Mouse (Mus musculus) stomach, embryonic 14.5 days (tissue): ENCODE results near the gene Smim24. TPM values are rescaled to one million over a fixed set of nuclear protein-coding genes. Genes with fewer than 3 reads are reported as not detected.
A peak's percentile ranks its signal among the peaks of the same experiment; 100 is the strongest.

Experiments
- ATAC-seq: fragments of 200-750 bp; cut with Nextera tagmentation; 2 replicates; pipeline ENCODE4 v1.8.0; 2017; ENCODE audit warnings: low read depth, moderate TSS enrichment; ENCODE audit not compliant: insufficient number of reproducible peaks, insufficient read depth, low FRiP score
- H3K27ac ChIP-seq: fragments of 300-500 bp; sonication (generic); 2 replicates; pipeline ENCODE4 v1.5.1; 2014; ENCODE audit warnings: mild to moderate bottlenecking, low read length, moderate library complexity, mixed read lengths
- H3K27me3 ChIP-seq: fragments of 300-500 bp; sonication (generic); 2 replicates; pipeline ENCODE4 v1.6.1; 2014; ENCODE audit warnings: low read length, control low read depth, mixed read lengths; ENCODE audit not compliant: control insufficient read depth, insufficient read depth
- H3K36me3 ChIP-seq: fragments of 300-500 bp; sonication (generic); 2 replicates; pipeline ENCODE4 v1.6.1; 2014; ENCODE audit warnings: mild to moderate bottlenecking, control low read depth, low read length, moderate library complexity, mixed read lengths; ENCODE audit not compliant: control insufficient read depth, insufficient read depth
- H3K4me1 ChIP-seq: fragments of 300-500 bp; sonication (generic); 2 replicates; pipeline ENCODE4 v1.6.1; 2014; ENCODE audit warnings: low read length, control low read depth, mixed read lengths; ENCODE audit not compliant: control insufficient read depth, insufficient read depth
- H3K4me2 ChIP-seq: fragments of 300-500 bp; sonication (generic); replicated peaks from 2 replicates; pipeline ENCODE4 v1.6.1; 2014; ENCODE audit warnings: low read depth, low read length, control low read depth
- H3K4me3 ChIP-seq: fragments of 300-500 bp; sonication (generic); 2 replicates; pipeline ENCODE4 v1.5.1; 2014; ENCODE audit warnings: low read depth, low read length, control low read depth
- H3K9ac ChIP-seq: fragments of 300-500 bp; sonication (generic); replicated peaks from 2 replicates; pipeline ENCODE4 v1.6.1; 2014; ENCODE audit warnings: low read depth, mild to moderate bottlenecking, control low read depth, low read length, moderate library complexity, mixed read lengths
- H3K9me3 ChIP-seq: fragments of 300-500 bp; sonication (generic); 2 replicates; pipeline ENCODE4 v1.6.1; 2016; ENCODE audit warnings: low read depth, low read length, control low read depth; ENCODE audit not compliant: control insufficient read depth
- WGBS: fragments of 180-500 bp; shearing (Covaris S2); extraction: QIAGEN DNeasy Blood & Tissue Kit; methylation state at CpG from one replicate; pipeline ENCODE4 v1.1.7; 2014; 5-methylcytosine and 5-hydroxymethylcytosine counted together
- polyA plus RNA-seq: library from polyadenylated mRNA; unstranded; fragments of >200 nt; fragmentation: Nextera tagmentation; extraction: Ambion mirVana; gene quantifications from 2 replicates; pipeline ENCODE4 v1.2.1, GENCODE M21; 2014

The Smim24 gene
- 17.7 and 21.5 TPM in 2 replicates for polyA plus RNA-seq

GRCm38 (mm10) chr10:81392781-81393185, at the start of gene Smim24:
Gene Smim24, plus strand, starts transcription at chr10:81393051.
- Histone ChIP-seq H3K4me3 (peak within 1 kb of the TSS; percentile 25), H3K27ac (peak within 1 kb of the TSS; percentile 70), H3K4me1 (peaks cover 21% of the 10 kb centered on the region), H3K9ac (peak within 1 kb of the TSS; percentile 0; the same call in 1 of the 2 replicates), H3K4me2 (peak within 1 kb of the TSS; percentile 59), H3K36me3 (peaks cover 9% of the 10 kb centered on the region), H3K27me3 (no peaks in the 10 kb centered on the region), H3K9me3 (no peaks in the 10 kb centered on the region)
- ATAC-seq, result peak; percentile 24; the same call in 1 of the 2 replicates
- 57% methylated on average over 14 of the region's 14 CpGs for WGBS

- Histone ChIP-seq H3K36me3 (no peaks in the 10 kb centered on the region; the same call in 1 of the 2 replicates), H3K9ac (no peak overlapping the region), H3K4me3 (no peak overlapping the region), H3K27me3 (peaks cover 24% of the 10 kb centered on the region), H3K4me2 (no peak overlapping the region), H3K4me1 (peaks cover 21% of the 10 kb centered on the region), H3K27ac (no peak overlapping the region), H3K9me3 (no peaks in the 10 kb centered on the region)
- WGBS, result 45% methylated on average over 8 of the region's 8 CpGs
- ATAC-seq, result no peak
These were observed 48.3 kb upstream of the Smim24 start for GRCm38 (mm10) chr10:81344421-81345161.

GRCm38 (mm10) chr10:81345162-81345534, 47.7 kb upstream of the Smim24 start:
- Histone ChIP-seq H3K27me3 (peaks cover 24% of the 10 kb centered on the region), H3K4me3 (no peak overlapping the region), H3K27ac (no peak overlapping the region), H3K9me3 (no peaks in the 10 kb centered on the region), H3K9ac (no peak overlapping the region), H3K36me3 (no peaks in the 10 kb centered on the region; the same call in 1 of the 2 replicates), H3K4me2 (no peak overlapping the region), H3K4me1 (peaks cover 23% of the 10 kb centered on the region)
- ATAC-seq, result no peak
- WGBS, result 78% methylated on average over 4 of the region's 4 CpGs

- WGBS, result 10% methylated on average over 55 of the region's 55 CpGs
- H3K4me2 ChIP-seq, result peak overlapping the region; percentile 45
- peaks cover 19% of the 10 kb centered on the region for H3K4me1 ChIP-seq
- peak overlapping the region; percentile 4; the same call in 1 of the 2 replicates for H3K27ac ChIP-seq
- H3K36me3 ChIP-seq, result no peaks in the 10 kb centered on the region; the same call in 1 of the 2 replicates
- peaks cover 21% of the 10 kb centered on the region for H3K27me3 ChIP-seq
- peak; percentile 11; the same call in 1 of the 2 replicates for ATAC-seq
- H3K9ac ChIP-seq, result peak overlapping the region; percentile 18; the same call in 1 of the 2 replicates
- H3K4me3 ChIP-seq, result peak overlapping the region; percentile 17
- no peaks in the 10 kb centered on the region for H3K9me3 ChIP-seq
These were observed 46.3 kb upstream of the Smim24 start for GRCm38 (mm10) chr10:81346453-81347067.

- Histone ChIP-seq H3K9ac (peak overlapping the region; percentile 76; the same call in 1 of the 2 replicates), H3K27me3 (0 out of 2 replicates have a peak, but pooled peaks cover 5% of the 10 kb centered on the region), H3K4me2 (peak overlapping the region; percentile 55), H3K4me3 (peak overlapping the region; percentile 88), H3K27ac (peak overlapping the region; percentile 74; the same call in 1 of the 2 replicates), H3K36me3 (no peaks in the 10 kb centered on the region; the same call in 1 of the 2 replicates), H3K9me3 (no peaks in the 10 kb centered on the region), H3K4me1 (peaks cover 19% of the 10 kb centered on the region)
- 6% methylated on average over 12 of the region's 12 CpGs for WGBS
- peak; percentile 21; the same call in 1 of the 2 replicates for ATAC-seq
These were observed 43.7 kb upstream of the Smim24 start for GRCm38 (mm10) chr10:81349146-81349545.

GRCm38 (mm10) chr10:81349961-81350350, 42.9 kb upstream of the Smim24 start:
- Histone ChIP-seq H3K9ac (peak overlapping the region; percentile 76), H3K4me2 (peak overlapping the region; percentile 55), H3K27ac (peak overlapping the region; percentile 74), H3K9me3 (no peaks in the 10 kb centered on the region), H3K4me1 (peaks cover 19% of the 10 kb centered on the region), H3K4me3 (peak overlapping the region; percentile 88), H3K27me3 (0 out of 2 replicates have a peak, but pooled peaks cover 2% of the 10 kb centered on the region), H3K36me3 (no peaks in the 10 kb centered on the region; the same call in 1 of the 2 replicates)
- WGBS, result under 1% methylated on average over 29 of the region's 29 CpGs
- ATAC-seq, result no peak; the same call in 1 of the 2 replicates

GRCm38 (mm10) chr10:81350351-81351063, 42.3 kb upstream of the Smim24 start, which contains the start of gene Hmg20b:
Gene Hmg20b, minus strand, starts transcription at chr10:81350480.
- Histone ChIP-seq H3K27ac (peak within 1 kb of the TSS; percentile 74), H3K4me1 (peaks cover 19% of the 10 kb centered on the region), H3K27me3 (no peaks in the 10 kb centered on the region), H3K4me3 (peak within 1 kb of the TSS; percentile 88), H3K9me3 (no peaks in the 10 kb centered on the region), H3K9ac (peak within 1 kb of the TSS; percentile 76), H3K4me2 (peak within 1 kb of the TSS; percentile 55), H3K36me3 (no peaks in the 10 kb centered on the region; the same call in 1 of the 2 replicates)
- ATAC-seq, result peak; percentile 93
- 1% methylated on average over 54 of the region's 54 CpGs for WGBS
